Mouse (Mus musculus) frontal cortex, postnatal 25 days (tissue): ENCODE measurements at regions not wholly inside any gene's neighbourhood (a gene's known extent, or its start where the extent isn't known, plus 50 kb on each side); places are given as distances from the start of the nearest gene placed in this dataset.
"Not testable (repeated sequence)": the region's sequence is repeated elsewhere in the genome, so short reads cannot be mapped to it uniquely, and the experiment has no call there.

ENCODE experiments used
- DNase-seq, 2 experiments: peaks; one replicate each; pipeline ENCODE4 v3.0.0; 2022; ENCODE audit warnings: low spot score in 2 of 2

GRCm38 (mm10) chr3:40355103-40355502, 176.0 kb upstream of the Intu start:
- no peak for DNase-seq

DNA sequence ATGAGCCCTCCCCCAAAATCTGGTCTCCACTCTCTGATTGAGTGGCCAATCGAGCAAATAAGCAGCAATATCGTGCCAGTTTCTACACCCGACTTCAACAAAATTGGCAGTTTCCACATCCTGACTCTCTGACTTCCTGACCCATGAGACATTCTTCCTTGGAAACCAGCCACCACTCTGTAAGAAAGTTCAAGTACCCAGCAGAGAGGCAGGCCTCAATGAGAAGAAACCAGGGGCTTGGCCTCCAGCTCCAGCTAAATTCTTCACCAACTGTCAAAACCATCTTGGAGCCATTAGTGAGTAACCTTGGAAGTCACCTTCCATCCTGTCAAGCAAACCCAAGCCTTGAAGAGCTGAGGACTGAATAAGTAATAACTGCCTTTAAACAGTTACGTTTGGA, 162.7 kb upstream of the Intu start:
- DNase-seq, result no peak

DNA sequence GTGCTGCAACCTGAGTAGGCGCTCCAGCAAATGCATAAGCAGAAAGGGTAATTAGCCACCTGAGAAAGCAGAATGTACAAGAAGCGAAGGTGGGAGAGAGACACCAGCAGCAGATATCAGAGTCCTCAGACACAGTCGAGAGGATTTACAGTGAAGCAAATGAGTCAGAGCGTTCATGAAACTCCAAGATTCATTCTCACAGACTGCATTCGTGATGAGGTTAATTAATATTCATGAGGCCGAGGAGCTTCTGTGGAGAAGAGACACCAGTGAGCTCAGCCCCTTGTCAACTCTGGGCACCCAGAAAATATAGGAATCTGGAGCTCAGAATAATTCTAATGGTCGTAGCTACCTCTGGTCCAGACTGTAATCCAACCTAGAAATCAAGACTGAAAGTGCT, 159.7 kb upstream of the Intu start:
- DNase-seq, result no peak

- DNase-seq, result not testable (repeated sequence)
Measured at GRCm38 (mm10) chr3:40376220-40376619, 154.9 kb upstream of the Intu start.

- DNase-seq, result no peak
Measured at GRCm38 (mm10) chr3:40377416-40377815, 153.7 kb upstream of the Intu start.

- no peak for DNase-seq
Measured at GRCm38 (mm10) chr3:40379063-40379462, 152.0 kb upstream of the Intu start.

- peak in 1 of 2 experiments; percentile 16 for DNase-seq
Measured at GRCm38 (mm10) chr3:40391631-40392030, 139.5 kb upstream of the Intu start.

GRCm38 (mm10) chr3:40398184-40398583, 132.9 kb upstream of the Intu start:
- DNase-seq, result no peak

GRCm38 (mm10) chr3:40403402-40403801, 127.7 kb upstream of the Intu start:
- no peak for DNase-seq

GRCm38 (mm10) chr3:40405095-40405948, 125.8 kb upstream of the Intu start:
- DNase-seq, result no peak

DNA sequence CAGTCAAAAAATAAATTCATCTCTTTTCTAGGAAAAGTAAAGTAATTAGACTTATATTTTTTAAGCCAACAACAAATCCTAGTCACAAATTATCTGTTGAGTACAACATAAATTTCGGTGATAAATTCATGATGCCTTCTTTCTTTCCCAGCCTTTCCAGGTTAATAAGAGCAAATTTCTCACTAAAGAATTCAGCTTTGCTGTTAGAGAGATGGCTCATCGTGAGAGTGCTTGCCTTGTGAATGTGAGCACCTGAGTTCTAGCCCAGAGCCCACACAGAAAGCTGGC, 125.2 kb upstream of the Intu start:
- DNase-seq, result no peak

DNA sequence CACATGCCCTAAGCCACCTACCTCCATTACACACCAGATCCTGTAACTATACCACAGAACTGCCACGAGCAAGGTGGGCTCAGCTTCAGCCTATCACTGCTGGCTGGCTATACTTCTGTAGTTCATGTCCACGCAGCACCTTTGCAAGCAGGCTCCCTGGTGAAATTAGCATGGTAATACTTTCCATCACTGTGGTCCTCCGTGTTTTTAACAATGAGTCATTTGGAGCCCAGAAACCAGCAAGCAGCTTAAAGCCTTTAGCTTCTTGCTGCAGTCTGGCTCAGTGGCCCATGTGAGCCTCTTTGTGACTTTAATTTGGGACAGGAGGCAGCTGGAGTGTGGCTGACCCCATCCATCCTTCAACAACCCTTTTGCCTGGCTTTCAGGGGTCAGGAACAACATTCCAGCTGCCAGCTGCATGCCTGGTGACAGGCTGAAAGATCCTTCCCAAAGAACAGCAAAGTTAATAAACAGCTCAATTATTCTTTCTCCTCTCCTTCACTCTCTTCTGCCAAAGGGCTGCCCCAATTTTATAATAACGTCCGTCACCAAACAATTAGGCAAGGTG, 122.1 kb upstream of the Intu start:
- no peak for DNase-seq

- DNase-seq, result no peak
Measured at GRCm38 (mm10) chr3:40410749-40411310, 120.3 kb upstream of the Intu start.

DNA sequence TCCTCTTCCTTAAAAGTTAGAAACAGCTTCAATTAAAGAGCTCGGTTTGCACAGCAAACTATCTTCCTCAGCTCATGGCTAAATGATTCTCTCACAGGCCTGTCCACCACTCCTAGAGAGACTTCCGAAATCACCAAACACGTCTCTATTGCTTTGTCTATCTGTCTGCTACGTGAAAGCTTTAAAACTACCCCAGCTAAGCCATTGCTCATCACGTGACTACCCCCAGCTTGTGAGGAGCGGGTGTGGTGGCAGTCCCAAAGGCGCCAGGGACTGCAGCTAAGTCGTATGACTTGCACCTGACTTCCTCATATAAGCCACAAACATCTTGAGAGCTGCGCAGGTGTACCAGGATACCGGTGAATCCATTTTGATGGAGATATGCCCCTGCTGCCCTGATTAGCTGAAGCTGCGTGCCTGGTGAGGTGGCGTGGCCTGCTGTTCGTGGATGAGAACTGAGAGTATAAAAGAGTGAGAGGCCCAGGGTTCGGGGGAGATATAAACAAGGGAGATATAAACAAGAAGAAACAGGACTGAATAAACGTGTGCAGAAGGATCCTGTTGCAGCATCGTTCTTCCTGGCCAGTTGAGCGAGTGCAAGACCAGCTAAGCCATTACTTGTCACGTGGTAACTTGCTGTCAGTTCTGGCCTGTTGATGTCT, 105.8 kb upstream of the Intu start:
- DNase-seq, result not testable (repeated sequence)

- no peak for DNase-seq
Measured at GRCm38 (mm10) chr3:40426070-40426469, 105.0 kb upstream of the Intu start.

- no peak for DNase-seq
Measured at GRCm38 (mm10) chr3:40428021-40428420, 103.1 kb upstream of the Intu start.

DNA sequence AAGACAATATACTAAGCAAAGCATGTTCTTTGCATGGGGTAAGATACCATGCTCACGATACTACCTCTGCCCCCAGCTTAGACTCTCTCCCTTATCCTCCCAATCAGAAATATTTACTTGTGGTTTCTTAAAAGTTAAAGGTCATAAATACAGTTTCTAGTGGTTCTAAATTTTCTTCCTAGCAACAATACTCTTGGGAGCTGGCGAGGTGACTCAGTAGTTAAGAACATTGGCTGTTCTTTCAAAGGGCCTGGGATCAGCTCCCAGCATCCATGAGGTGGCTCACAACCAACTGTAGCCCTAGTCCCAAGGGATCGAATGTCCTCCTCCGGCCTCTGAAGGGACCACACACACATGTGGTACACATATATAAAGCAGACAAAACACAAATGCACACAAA, 92.8 kb upstream of the Intu start:
- DNase-seq, result no peak

DNA sequence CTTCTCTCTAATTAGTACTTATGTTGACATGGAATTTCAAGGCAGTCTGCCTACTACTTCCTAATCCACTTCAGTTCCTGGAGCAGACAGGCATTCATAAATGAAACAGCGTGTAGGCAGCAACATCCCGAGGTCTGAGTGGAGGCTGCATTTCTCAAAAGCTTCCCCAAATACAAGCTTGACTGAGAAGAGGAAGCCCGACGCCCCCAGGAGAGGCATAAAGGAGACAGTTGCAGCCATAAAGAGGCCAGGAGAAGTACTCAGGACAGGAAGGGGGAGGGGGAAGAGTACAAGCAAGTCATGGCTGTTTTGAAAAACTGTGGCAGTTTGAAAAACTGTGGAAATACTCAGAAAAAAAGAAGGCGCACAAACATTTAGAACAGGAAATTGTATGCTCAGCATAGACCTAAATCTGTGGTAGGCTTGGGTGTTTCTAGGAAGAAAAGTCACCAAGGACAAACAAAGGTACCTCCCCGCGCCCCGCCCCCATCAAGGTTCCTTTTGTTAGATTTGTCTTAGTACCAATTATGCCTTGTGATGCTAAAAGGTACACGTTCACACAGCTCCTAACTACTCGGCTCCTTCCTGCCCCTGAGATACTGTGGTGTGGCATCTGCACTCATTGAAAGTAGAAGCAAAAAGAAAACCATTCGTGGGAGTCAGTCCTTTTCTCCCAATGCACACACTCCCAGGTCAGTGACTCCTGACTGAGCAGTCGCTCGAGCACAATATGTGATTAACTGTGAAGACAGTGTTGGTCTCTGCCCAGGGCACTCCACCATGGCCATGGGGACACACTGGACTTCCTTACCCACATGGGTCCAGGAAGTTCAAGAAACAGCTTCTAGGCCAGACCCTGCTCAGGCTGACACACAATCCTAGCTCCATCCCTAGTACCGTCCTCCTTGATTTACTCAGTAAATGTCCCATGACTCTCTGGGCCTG, 89.7 kb upstream of the Intu start:
- DNase-seq, result no peak

- peak; percentile 66 to 68 for DNase-seq
Measured at GRCm38 (mm10) chr3:40443788-40444595, 87.1 kb upstream of the Intu start.

GRCm38 (mm10) chr3:40452958-40453357, 78.1 kb upstream of the Intu start:
- no peak for DNase-seq

GRCm38 (mm10) chr3:40453552-40453951, 77.5 kb upstream of the Intu start:
- DNase-seq, result no peak
